Mouse (Mus musculus): ENCODE measurements at regions not wholly inside any gene's neighbourhood (a gene's known extent, or its start where the extent isn't known, plus 50 kb on each side); places are given as distances from the start of the nearest gene placed in this dataset.

- H3K27ac ChIP-seq (ENCODE audit: insufficient read depth, low read depth, low read length, poor library complexity, severe bottlenecking), result no peak overlapping the region
- H3K4me1 ChIP-seq (ENCODE audit: control insufficient read depth in 2 of 2, insufficient read depth in 2 of 2, low read length in 2 of 2, poor library complexity in 1 of 2), result no peaks in the 10 kb centered on the region
- no peak overlapping the region for H3K4me3 ChIP-seq (ENCODE audit: insufficient read depth in 1 of 2, low read depth in 1 of 2, low read length in 2 of 2, poor library complexity in 1 of 2, severe bottlenecking in 1 of 2)
- DNase-seq (ENCODE audit: low read depth, low spot score), result no peak
- in situ Hi-C loops (cut with MboI; ENCODE audit: low sequenced_read_pairs in 2 of 2, unreplicated experiment in 2 of 2), result no loop called here
- no peaks in the 10 kb centered on the region for H3K36me3 ChIP-seq (ENCODE audit: control insufficient read depth, insufficient read depth, low read length, poor library complexity, severe bottlenecking)
- TF ChIP-seq ZC3H11A (IDR thresholded peaks at IDR 0.05; ENCODE audit: borderline replicate concordance, low read depth, low read length), result no peak
- no peak for TF ChIP-seq HCFC1 (IDR thresholded peaks at IDR 0.05; ENCODE audit: borderline replicate concordance, insufficient read depth, low read length)
- TF ChIP-seq ZNF384 (IDR thresholded peaks at IDR 0.05; ENCODE audit: low read depth, low read length), result no peak
- no peak for TF ChIP-seq MAFK (IDR thresholded peaks at IDR 0.05; ENCODE audit: insufficient read depth, low read depth, low read length)
- no peak for TF ChIP-seq CHD2 (IDR thresholded peaks at IDR 0.05; ENCODE audit: low read depth, low read length)
- H3K9me3 ChIP-seq (ENCODE audit: control insufficient read depth, insufficient read depth, low read depth, low read length), result no peaks in the 10 kb centered on the region
- no peak overlapping the region for H3K9ac ChIP-seq (ENCODE audit: insufficient read depth, low read depth, low read length, poor library complexity, severe bottlenecking)
Observed at GRCm38 (mm10) chr3:136611682-136612081, 58.2 kb upstream of the Ppp3ca start.

DNA sequence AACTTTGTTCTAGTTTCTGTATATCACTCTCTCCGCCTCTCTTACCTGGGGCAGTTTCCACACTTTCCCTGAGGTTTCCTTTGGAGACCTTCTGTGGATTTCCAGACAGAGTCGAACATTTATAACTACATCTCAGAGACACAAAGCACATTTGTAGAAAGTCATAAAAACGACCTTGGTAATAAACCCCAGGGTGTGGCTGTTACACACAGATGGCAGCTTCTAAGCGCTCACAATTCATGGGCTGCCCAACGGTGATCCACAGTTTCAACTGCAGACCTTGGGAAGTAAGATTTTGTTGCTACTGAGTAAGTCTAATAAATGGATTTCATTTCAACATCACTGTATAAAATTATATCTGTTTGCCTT, 59.4 kb upstream of the Ppp3ca start:
- in situ Hi-C loops (cut with MboI; ENCODE audit: low sequenced_read_pairs in 2 of 2, unreplicated experiment in 2 of 2), result no loop called here
- no peak for DNase-seq (ENCODE audit: low read depth, low spot score)
- H3K27ac ChIP-seq (ENCODE audit: insufficient read depth, low read depth, low read length, poor library complexity, severe bottlenecking), result no peak overlapping the region
- H3K4me3 ChIP-seq (ENCODE audit: insufficient read depth in 1 of 2, low read depth in 1 of 2, low read length in 2 of 2, poor library complexity in 1 of 2, severe bottlenecking in 1 of 2), result no peak overlapping the region
- no peaks in the 10 kb centered on the region for H3K9me3 ChIP-seq (ENCODE audit: control insufficient read depth, insufficient read depth, low read depth, low read length)
- H3K4me1 ChIP-seq (ENCODE audit: control insufficient read depth in 2 of 2, insufficient read depth in 2 of 2, low read length in 2 of 2, poor library complexity in 1 of 2), result no peaks in the 10 kb centered on the region
- TF ChIP-seq MAFK (IDR thresholded peaks at IDR 0.05; ENCODE audit: insufficient read depth, low read depth, low read length) (no peak), ZNF384 (IDR thresholded peaks at IDR 0.05; ENCODE audit: low read depth, low read length) (no peak), ZC3H11A (IDR thresholded peaks at IDR 0.05; ENCODE audit: borderline replicate concordance, low read depth, low read length) (no peak), HCFC1 (IDR thresholded peaks at IDR 0.05; ENCODE audit: borderline replicate concordance, insufficient read depth, low read length) (no peak), CHD2 (IDR thresholded peaks at IDR 0.05; ENCODE audit: low read depth, low read length) (no peak)
- H3K36me3 ChIP-seq (ENCODE audit: control insufficient read depth, insufficient read depth, low read length, poor library complexity, severe bottlenecking), result no peaks in the 10 kb centered on the region
- H3K9ac ChIP-seq (ENCODE audit: insufficient read depth, low read depth, low read length, poor library complexity, severe bottlenecking), result no peak overlapping the region

- Histone ChIP-seq H3K27ac (ENCODE audit: insufficient read depth, low read depth, low read length, poor library complexity, severe bottlenecking) (no peak overlapping the region), H3K4me3 (ENCODE audit: insufficient read depth in 1 of 2, low read depth in 1 of 2, low read length in 2 of 2, poor library complexity in 1 of 2, severe bottlenecking in 1 of 2) (no peak overlapping the region), H3K36me3 (ENCODE audit: control insufficient read depth, insufficient read depth, low read length, poor library complexity, severe bottlenecking) (no peaks in the 10 kb centered on the region), H3K9ac (ENCODE audit: insufficient read depth, low read depth, low read length, poor library complexity, severe bottlenecking) (no peak overlapping the region), H3K9me3 (ENCODE audit: control insufficient read depth, insufficient read depth, low read depth, low read length) (no peaks in the 10 kb centered on the region), H3K4me1 (ENCODE audit: control insufficient read depth in 2 of 2, insufficient read depth in 2 of 2, low read length in 2 of 2, poor library complexity in 1 of 2) (no peaks in the 10 kb centered on the region)
- no peak for DNase-seq (ENCODE audit: low read depth, low spot score)
- TF ChIP-seq MAFK (IDR thresholded peaks at IDR 0.05; ENCODE audit: insufficient read depth, low read depth, low read length), result no peak
- TF ChIP-seq ZC3H11A (IDR thresholded peaks at IDR 0.05; ENCODE audit: borderline replicate concordance, low read depth, low read length), result no peak
- no peak for TF ChIP-seq ZNF384 (IDR thresholded peaks at IDR 0.05; ENCODE audit: low read depth, low read length)
- no peak for TF ChIP-seq HCFC1 (IDR thresholded peaks at IDR 0.05; ENCODE audit: borderline replicate concordance, insufficient read depth, low read length)
- TF ChIP-seq CHD2 (IDR thresholded peaks at IDR 0.05; ENCODE audit: low read depth, low read length), result no peak
- in situ Hi-C loops (cut with MboI; ENCODE audit: low sequenced_read_pairs in 2 of 2, unreplicated experiment in 2 of 2), result no loop called here
Observed at GRCm38 (mm10) chr3:136609855-136610555, 59.9 kb upstream of the Ppp3ca start.

DNA sequence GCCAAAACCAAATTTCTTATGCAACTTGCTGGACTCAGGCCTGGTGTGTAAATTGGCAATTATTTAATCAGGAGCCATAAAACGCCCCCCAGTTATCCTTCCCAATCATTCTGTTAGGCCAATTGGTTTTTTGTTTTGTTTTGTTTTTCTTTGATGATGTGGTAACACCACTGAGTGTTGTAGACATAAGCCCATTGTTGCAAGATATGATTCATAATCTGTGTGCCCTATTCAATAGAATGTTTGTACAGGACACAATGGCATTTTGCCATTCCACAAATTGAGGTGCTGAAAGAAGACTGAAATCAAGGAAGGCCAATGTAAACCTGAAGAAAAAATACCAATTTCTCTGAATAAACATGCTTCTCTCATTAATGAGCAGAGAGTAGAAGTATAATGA, 68.2 kb upstream of the Ppp3ca start:
- DNase-seq (ENCODE audit: low read depth, low spot score), result no peak
- Histone ChIP-seq H3K9me3 (ENCODE audit: control insufficient read depth, insufficient read depth, low read depth, low read length) (no peaks in the 10 kb centered on the region), H3K27ac (ENCODE audit: insufficient read depth, low read depth, low read length, poor library complexity, severe bottlenecking) (no peak overlapping the region), H3K4me3 (ENCODE audit: insufficient read depth in 1 of 2, low read depth in 1 of 2, low read length in 2 of 2, poor library complexity in 1 of 2, severe bottlenecking in 1 of 2) (no peak overlapping the region), H3K9ac (ENCODE audit: insufficient read depth, low read depth, low read length, poor library complexity, severe bottlenecking) (no peak overlapping the region), H3K36me3 (ENCODE audit: control insufficient read depth, insufficient read depth, low read length, poor library complexity, severe bottlenecking) (no peaks in the 10 kb centered on the region), H3K4me1 (ENCODE audit: control insufficient read depth in 2 of 2, insufficient read depth in 2 of 2, low read length in 2 of 2, poor library complexity in 1 of 2) (no peaks in the 10 kb centered on the region)
- in situ Hi-C loops (cut with MboI; ENCODE audit: low sequenced_read_pairs in 2 of 2, unreplicated experiment in 2 of 2), result no loop called here
- TF ChIP-seq CHD2 (IDR thresholded peaks at IDR 0.05; ENCODE audit: low read depth, low read length) (no peak), ZC3H11A (IDR thresholded peaks at IDR 0.05; ENCODE audit: borderline replicate concordance, low read depth, low read length) (no peak), MAFK (IDR thresholded peaks at IDR 0.05; ENCODE audit: insufficient read depth, low read depth, low read length) (no peak), HCFC1 (IDR thresholded peaks at IDR 0.05; ENCODE audit: borderline replicate concordance, insufficient read depth, low read length) (no peak), ZNF384 (IDR thresholded peaks at IDR 0.05; ENCODE audit: low read depth, low read length) (no peak)

Data from ES-E14 (cell line).